Mouse (Mus musculus) embryonic facial prominence, embryonic 15.5 days (tissue): ENCODE results near the gene Ltbp2. TPM values are rescaled to one million over a fixed set of nuclear protein-coding genes. Genes with fewer than 3 reads are reported as not detected.

ENCODE experiments used
- ATAC-seq: fragments of 200-750 bp; cut with Nextera tagmentation; 2 replicates; pipeline ENCODE4 v1.8.0; 2017; ENCODE audit warnings: low read depth, moderate TSS enrichment; ENCODE audit not compliant: insufficient number of reproducible peaks, low FRiP score, low TSS enrichment
- H3K27ac ChIP-seq: fragments of 300-500 bp; sonication (generic); replicated peaks from 2 replicates; pipeline ENCODE4 v1.5.1; 2015; ENCODE audit warnings: mild to moderate bottlenecking, inconsistent platforms
- H3K27me3 ChIP-seq: fragments of 300-500 bp; sonication (generic); 2 replicates; pipeline ENCODE4 v1.6.1; 2015; ENCODE audit warnings: inconsistent platforms
- H3K36me3 ChIP-seq: fragments of 300-500 bp; sonication (generic); 2 replicates; pipeline ENCODE4 v1.6.1; 2015; ENCODE audit warnings: mild to moderate bottlenecking, inconsistent platforms
- H3K4me1 ChIP-seq: fragments of 300-500 bp; sonication (generic); 2 replicates; pipeline ENCODE4 v1.6.1; 2015; ENCODE audit warnings: inconsistent platforms
- H3K4me2 ChIP-seq: fragments of 300-500 bp; sonication (generic); replicated peaks from 2 replicates; pipeline ENCODE4 v1.6.1; 2015; ENCODE audit warnings: mild to moderate bottlenecking, inconsistent platforms
- H3K4me3 ChIP-seq: fragments of 300-500 bp; sonication (generic); replicated peaks from 2 replicates; pipeline ENCODE4 v1.5.1; 2015; ENCODE audit warnings: mild to moderate bottlenecking, inconsistent platforms
- H3K9ac ChIP-seq: fragments of 300-500 bp; sonication (generic); 2 replicates; pipeline ENCODE4 v1.6.1; 2015; ENCODE audit warnings: inconsistent platforms
- H3K9me3 ChIP-seq: fragments of 300-500 bp; sonication (generic); replicated peaks from 2 replicates; pipeline ENCODE4 v1.6.1; 2016; ENCODE audit warnings: inconsistent platforms
- WGBS: fragments of 180-500 bp; shearing (Covaris S2); methylation state at CpG from one replicate; pipeline ENCODE4 v1.1.7; 2015; 5-methylcytosine and 5-hydroxymethylcytosine counted together
- polyA plus RNA-seq: library from polyadenylated mRNA; unstranded; fragments of >200 nt; fragmentation: Nextera tagmentation; extraction: Ambion mirVana; gene quantifications from 2 replicates; pipeline ENCODE4 v1.2.1, GENCODE M21; 2015

The Ltbp2 gene
- polyA plus RNA-seq, 1 experiment from 2014 or later, result 11.9 TPM

DNA sequence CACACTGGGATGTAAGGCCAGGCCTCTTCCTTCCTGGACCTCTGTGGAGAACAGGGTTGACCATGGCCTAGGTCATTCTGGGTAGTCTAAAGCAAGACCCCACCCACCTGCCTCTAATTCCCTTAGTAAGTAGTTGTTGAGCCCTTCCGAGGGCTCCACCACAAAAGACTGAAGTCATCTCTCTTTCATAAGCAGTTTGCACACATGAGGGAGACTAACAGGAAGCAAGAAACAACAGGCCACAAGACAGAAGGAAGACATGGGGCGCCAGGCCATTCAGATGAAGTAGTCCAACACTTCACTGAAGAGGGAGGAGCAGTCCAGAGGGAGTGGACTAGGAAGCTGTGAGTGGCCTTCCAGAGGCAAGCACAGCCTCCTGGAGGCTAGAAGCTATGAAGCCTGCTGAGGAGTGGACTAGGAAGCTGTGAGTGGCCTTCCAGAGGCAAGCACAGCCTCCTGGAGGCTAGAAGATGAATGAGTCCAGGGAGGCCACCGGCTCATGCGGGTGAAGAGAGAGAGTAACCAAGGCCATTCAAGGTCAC lies 21.2 kb downstream of the Ltbp2 start:
- 91% methylated on average over 4 of the region's 4 CpGs for WGBS

DNA sequence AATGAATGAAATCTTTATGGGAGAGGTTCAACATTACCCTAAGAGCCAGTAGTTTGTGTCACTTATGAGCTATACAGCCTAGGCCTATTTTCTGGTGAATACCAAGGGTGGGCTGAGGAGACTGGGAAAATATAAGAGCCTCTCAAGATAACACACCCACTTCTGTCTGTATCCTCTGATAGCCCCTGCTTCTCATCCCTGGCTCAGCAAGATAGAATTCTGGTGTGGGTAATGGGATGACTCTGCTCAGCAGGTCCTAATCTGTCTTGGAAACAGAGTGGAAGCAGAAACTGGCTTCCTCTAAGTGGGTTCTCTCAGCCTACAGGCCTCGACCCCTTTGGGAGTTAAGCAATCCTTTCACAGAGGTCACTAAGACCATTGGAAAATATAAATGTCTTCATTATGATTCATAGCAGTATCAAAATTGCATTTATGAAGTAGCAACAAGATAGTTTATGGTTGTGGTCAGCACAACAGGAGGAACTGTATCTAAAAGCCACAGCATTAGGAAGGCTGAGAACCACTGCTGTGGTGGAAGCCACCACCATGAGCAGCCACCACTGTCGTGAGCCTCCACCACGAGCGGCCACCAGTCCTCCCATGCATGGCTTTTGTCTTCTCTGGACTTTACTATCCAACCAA lies 21.8 kb downstream of the Ltbp2 start:
- Histone ChIP-seq H3K9ac (no peak overlapping the region), H3K9me3 (no peaks in the 10 kb centered on the region), H3K4me3 (no peak overlapping the region), H3K36me3 (no peaks in the 10 kb centered on the region), H3K27ac (no peak overlapping the region), H3K4me2 (no peak overlapping the region), H3K4me1 (peaks cover 9% of the 10 kb centered on the region; the same call in 1 of the 2 replicates), H3K27me3 (no peaks in the 10 kb centered on the region; the same call in 1 of the 2 replicates)
- 90% methylated on average over 4 of the region's 4 CpGs for WGBS
- no peak for ATAC-seq

More for the DNA sequence above, 21.2 kb downstream of the Ltbp2 start:
- H3K4me2 ChIP-seq, result no peak overlapping the region
- no peak for ATAC-seq
- H3K27me3 ChIP-seq, result no peaks in the 10 kb centered on the region
- no peaks in the 10 kb centered on the region for H3K36me3 ChIP-seq
- no peak overlapping the region for H3K4me3 ChIP-seq
- no peaks in the 10 kb centered on the region for H3K9me3 ChIP-seq
- no peak overlapping the region for H3K9ac ChIP-seq
- no peak overlapping the region for H3K27ac ChIP-seq
- H3K4me1 ChIP-seq, result peaks cover 9% of the 10 kb centered on the region; the same call in 1 of the 2 replicates

DNA sequence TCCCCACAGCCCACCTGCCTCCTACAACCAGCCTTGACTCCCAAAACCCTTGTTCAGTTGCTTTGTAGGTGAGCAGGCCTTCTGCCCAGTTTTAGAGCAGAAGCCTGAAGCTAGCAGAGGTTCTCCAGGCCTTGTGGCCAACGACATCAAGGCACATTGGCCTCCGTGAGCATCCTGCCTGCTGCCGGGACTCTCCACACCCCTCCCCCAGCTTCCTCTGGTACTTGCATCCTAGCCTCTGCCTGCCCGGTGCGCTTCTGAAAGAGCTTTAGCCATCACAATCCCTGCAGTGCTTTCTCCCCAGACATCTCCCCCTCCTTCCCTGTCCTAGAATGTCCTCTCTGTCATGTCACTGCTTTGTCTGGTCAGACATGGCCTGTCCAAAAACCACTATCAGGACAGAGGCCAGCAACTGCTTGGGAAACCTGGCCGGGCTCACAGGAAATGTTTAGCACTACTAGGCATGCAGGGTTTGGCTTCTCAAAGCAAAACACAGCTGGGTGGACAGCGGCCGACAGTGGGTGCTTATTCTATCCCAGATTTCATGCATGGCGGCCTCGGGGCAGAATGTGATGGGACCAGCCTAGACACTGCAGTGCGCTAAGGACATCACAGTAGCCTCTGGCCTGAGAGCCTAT lies 24.8 kb downstream of the Ltbp2 start:
- no peak overlapping the region for H3K9ac ChIP-seq
- no peak for ATAC-seq
- 49% methylated on average over 11 of the region's 11 CpGs for WGBS
- no peak overlapping the region for H3K27ac ChIP-seq
- no peaks in the 10 kb centered on the region for H3K36me3 ChIP-seq
- no peak overlapping the region for H3K4me2 ChIP-seq
- no peak overlapping the region for H3K4me3 ChIP-seq
- H3K27me3 ChIP-seq, result no peaks in the 10 kb centered on the region; the same call in 1 of the 2 replicates
- peaks cover 20% of the 10 kb centered on the region for H3K4me1 ChIP-seq
- H3K9me3 ChIP-seq, result no peaks in the 10 kb centered on the region

DNA sequence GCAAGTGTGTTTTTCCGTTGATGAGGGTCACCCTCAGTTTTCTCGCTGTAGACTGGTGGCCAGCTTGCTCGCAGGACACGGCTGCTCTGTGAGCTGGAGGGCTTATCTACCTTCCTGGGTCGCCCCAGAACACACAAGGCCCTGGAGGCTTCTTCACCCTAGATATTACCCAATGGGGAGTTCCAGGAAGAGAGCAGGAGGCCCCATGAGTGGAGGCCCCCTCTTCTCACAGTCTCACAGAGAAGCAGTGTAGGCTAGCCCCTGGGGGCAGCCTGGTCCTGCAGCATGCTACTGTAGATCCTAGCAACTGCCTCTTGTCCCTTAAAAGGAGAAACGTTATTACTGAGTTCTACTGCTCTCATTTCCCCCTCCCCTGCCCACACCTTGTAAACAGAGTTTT lies 28.4 kb downstream of the Ltbp2 start:
- no peak overlapping the region for H3K9ac ChIP-seq
- 0 out of 2 replicates have a peak overlapping the region, but pooled peaks have one; percentile 3 for H3K27ac ChIP-seq
- ATAC-seq, result no peak
- H3K9me3 ChIP-seq, result no peaks in the 10 kb centered on the region
- 54% methylated on average over 6 of the region's 6 CpGs for WGBS
- peaks cover 42% of the 10 kb centered on the region for H3K4me1 ChIP-seq
- H3K27me3 ChIP-seq, result no peaks in the 10 kb centered on the region; the same call in 1 of the 2 replicates
- H3K4me3 ChIP-seq, result no peak overlapping the region
- H3K4me2 ChIP-seq, result no peak overlapping the region
- no peaks in the 10 kb centered on the region for H3K36me3 ChIP-seq

DNA sequence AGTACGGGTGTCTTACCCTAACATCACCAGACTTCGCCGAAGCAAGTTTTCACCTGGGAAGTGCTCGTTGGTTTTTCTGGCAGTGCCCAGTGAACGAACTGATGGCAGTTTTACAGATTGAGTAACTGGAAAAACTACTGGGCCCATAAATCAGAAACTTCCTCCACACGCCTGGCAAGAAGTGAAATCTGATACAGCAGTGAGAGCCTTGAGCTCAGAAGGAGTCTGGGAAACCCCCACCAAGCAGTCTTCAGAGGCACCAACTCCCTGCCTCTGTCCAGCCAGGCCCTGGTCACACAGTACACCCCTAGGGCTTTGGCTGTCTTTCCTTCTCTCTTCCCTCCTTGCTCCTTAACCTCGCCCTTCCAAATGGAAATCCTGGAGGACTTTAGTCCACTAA lies 28.9 kb downstream of the Ltbp2 start:
- ATAC-seq, result no peak
- WGBS, result 24% methylated on average over 7 of the region's 7 CpGs
- Histone ChIP-seq H3K36me3 (no peaks in the 10 kb centered on the region), H3K9me3 (no peaks in the 10 kb centered on the region), H3K4me2 (no peak overlapping the region), H3K4me3 (no peak overlapping the region), H3K27ac (peak overlapping the region; percentile 3; the same call in 1 of the 2 replicates), H3K27me3 (no peaks in the 10 kb centered on the region; the same call in 1 of the 2 replicates), H3K4me1 (peaks cover 45% of the 10 kb centered on the region), H3K9ac (no peak overlapping the region)

DNA sequence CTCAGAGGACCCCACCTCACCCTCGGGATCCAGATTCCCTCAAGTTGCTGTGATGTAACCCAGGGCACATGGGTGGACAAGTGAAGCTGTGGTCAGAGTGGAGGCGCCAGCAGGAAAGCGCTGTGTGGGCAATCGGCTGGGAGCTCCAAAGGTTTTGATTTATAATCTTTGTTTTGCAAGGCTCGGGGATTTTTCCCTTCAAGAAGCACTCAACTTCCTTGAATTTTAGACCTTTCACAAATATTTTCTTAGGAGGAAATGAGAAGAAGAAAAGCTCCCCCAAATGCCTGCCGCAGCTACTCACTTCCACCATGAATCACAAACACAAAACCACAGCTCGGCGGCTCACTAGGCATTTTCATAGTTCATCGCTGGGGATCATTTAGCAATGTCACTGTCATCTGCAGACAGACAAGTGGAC lies 29.7 kb downstream of the Ltbp2 start:
- no peaks in the 10 kb centered on the region for H3K36me3 ChIP-seq
- H3K27me3 ChIP-seq, result no peaks in the 10 kb centered on the region; the same call in 1 of the 2 replicates
- 0 out of 2 replicates have a peak overlapping the region, but pooled peaks have one; percentile 13 for H3K27ac ChIP-seq
- no peak overlapping the region for H3K9ac ChIP-seq
- no peak overlapping the region for H3K4me3 ChIP-seq
- H3K9me3 ChIP-seq, result no peaks in the 10 kb centered on the region
- no peak overlapping the region for H3K4me2 ChIP-seq
- H3K4me1 ChIP-seq, result peaks cover 46% of the 10 kb centered on the region
- WGBS, result 47% methylated on average over 9 of the region's 9 CpGs
- ATAC-seq, result no peak

DNA sequence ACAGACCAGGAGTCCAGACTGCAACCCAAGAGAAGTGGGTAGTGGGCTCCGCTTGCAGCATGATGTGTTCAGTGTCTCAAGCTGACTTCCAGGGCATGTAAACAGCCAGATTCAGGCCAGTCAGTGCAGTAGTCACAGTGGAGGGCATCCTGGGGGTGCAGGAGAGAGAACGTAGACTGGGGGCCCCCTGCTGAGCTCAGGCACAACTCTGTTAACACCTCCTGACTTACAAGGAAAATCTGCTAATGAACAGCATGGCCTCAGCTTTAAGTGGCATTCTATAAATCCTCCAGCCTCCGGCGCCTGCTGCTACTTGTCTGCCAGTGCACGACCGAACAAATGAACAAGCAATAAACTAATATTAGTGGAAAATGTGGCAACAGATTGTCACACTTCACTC lies 33.6 kb downstream of the Ltbp2 start:
- Histone ChIP-seq H3K9ac (no peak overlapping the region), H3K27ac (0 out of 2 replicates have a peak overlapping the region, but pooled peaks have one; percentile 39), H3K4me1 (peaks cover 52% of the 10 kb centered on the region), H3K4me2 (no peak overlapping the region), H3K9me3 (no peaks in the 10 kb centered on the region), H3K36me3 (no peaks in the 10 kb centered on the region), H3K27me3 (no peaks in the 10 kb centered on the region), H3K4me3 (no peak overlapping the region)
- ATAC-seq, result no peak
- WGBS, result 58% methylated on average over 6 of the region's 6 CpGs

DNA sequence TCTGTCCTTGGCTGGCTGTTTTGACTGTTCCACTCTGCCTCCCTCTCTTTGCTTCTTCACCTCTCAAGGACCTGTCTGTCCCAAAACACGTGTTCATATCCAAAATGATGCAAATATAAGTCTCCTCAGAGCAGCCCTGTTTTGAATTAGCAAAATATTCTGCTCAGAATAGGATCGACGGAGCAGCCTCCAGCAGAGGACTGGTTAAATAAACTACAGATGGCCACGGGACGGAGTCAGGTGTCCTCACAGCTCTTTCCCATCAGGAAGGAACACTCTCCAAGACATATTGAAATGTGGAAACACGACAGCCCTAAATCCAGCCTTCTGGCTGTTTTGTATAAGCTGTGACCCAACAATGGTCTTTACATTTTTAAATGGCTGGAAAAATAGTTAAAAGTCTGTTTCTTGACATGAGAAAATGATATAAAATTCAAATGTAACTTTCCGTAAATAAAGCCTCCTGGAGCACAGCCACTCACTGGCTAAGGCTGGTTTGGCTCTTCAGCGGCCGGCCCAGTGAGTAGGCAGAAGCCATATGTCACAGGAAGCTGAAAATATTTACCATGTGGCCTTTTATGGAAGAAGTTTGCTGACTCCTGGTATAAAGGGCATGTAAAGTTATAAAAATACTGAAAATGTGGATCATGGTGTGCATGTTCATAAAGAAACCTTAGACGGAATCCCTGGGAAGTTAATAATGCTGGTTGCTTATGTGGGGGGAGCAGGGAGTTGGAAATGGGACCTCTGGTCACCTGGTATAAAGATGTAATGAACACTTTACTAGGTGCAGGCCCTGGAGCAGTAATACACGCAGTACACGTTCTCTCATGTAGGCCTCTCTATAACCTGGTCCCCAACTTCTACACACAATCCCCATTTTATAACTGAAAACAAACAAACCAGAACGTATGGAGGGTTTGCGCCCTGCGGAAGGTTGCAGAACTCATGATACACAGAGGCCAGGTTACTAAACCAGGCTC lies 34.9 kb downstream of the Ltbp2 start:
- 43% methylated on average over 15 of the region's 15 CpGs for WGBS
- no peak overlapping the region for H3K4me3 ChIP-seq
- H3K27me3 ChIP-seq, result no peaks in the 10 kb centered on the region
- peaks cover 43% of the 10 kb centered on the region for H3K4me1 ChIP-seq
- H3K27ac ChIP-seq, result peak overlapping the region; percentile 79
- no peaks in the 10 kb centered on the region for H3K9me3 ChIP-seq
- no peak overlapping the region for H3K9ac ChIP-seq
- H3K36me3 ChIP-seq, result no peaks in the 10 kb centered on the region
- H3K4me2 ChIP-seq, result no peak overlapping the region
- peak; percentile 71 for ATAC-seq

DNA sequence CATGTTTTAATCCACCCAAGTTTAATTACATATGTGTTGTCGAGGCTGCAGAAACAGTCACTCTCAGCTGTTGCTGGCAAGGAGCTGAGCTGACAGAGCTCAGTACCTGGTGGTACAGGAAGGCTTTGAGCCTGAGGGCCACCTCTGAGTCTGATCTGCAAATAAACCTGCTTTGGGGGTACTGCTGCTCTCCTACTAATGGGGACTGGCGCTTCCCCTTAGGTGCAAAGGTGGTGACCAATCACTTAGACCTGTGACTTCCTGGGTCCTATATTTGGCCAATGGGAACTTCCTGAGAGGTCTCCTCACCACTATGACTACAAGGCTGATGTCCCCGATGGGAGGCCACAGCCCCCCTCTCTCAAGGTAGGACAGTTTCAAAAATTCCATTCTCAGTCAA lies 35.6 kb downstream of the Ltbp2 start:
- Histone ChIP-seq H3K36me3 (no peaks in the 10 kb centered on the region), H3K9me3 (no peaks in the 10 kb centered on the region), H3K27ac (peak overlapping the region; percentile 79), H3K4me2 (no peak overlapping the region), H3K9ac (no peak overlapping the region), H3K4me1 (peaks cover 40% of the 10 kb centered on the region), H3K27me3 (no peaks in the 10 kb centered on the region), H3K4me3 (no peak overlapping the region)
- WGBS, result 47% methylated on average over 3 of the region's 3 CpGs
- no peak for ATAC-seq

DNA sequence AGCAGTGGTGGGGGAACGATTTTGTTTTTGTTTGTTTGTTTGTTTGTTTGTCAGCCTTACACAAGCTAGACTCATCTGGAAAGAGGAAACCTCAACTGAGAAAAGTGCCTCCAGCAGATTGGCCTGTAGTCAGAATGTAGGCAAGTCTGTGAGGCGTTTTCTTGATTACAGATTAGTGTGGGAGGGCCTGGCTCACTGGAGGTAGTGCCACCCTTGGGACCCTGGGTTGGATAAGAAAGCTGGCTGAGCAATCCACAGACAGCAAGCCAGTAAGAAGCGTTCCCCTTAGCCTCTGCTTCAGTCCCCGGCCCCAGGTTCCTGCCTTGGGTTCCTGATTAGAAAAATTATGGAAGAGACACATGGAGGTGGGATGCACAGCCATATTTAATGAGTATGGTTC lies 36.4 kb downstream of the Ltbp2 start:
- Histone ChIP-seq H3K4me2 (no peak overlapping the region), H3K4me3 (no peak overlapping the region), H3K4me1 (peaks cover 35% of the 10 kb centered on the region), H3K9me3 (no peaks in the 10 kb centered on the region), H3K36me3 (no peaks in the 10 kb centered on the region), H3K27me3 (no peaks in the 10 kb centered on the region), H3K27ac (no peak overlapping the region), H3K9ac (no peak overlapping the region)
- WGBS, result 61% methylated on average over 4 of the region's 4 CpGs
- no peak for ATAC-seq

DNA sequence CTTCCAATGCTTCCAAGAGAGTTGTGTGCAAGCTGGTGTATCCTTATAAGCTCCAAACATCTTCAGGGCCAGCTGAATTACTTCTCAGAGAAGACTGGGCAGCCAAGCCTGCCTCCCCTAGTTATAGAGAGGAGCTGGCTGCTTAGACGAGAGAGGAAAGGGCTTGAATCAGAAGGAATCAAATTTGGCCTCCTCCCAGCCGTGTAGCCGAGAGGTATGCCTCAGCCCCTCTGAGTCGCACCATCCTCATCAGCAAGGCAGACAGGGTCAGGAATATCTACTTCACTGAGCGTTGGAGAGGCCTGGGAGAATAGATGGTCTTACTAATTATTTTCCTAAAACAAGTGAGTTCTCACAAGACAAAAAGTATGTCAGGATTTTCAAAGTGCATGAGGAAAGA lies 40.7 kb downstream of the Ltbp2 start:
- peaks cover 7% of the 10 kb centered on the region for H3K4me1 ChIP-seq
- H3K4me2 ChIP-seq, result no peak overlapping the region
- 71% methylated on average over 5 of the region's 5 CpGs for WGBS
- no peaks in the 10 kb centered on the region for H3K9me3 ChIP-seq
- no peak for ATAC-seq
- H3K36me3 ChIP-seq, result no peaks in the 10 kb centered on the region
- H3K27me3 ChIP-seq, result no peaks in the 10 kb centered on the region
- no peak overlapping the region for H3K9ac ChIP-seq
- no peak overlapping the region for H3K27ac ChIP-seq
- no peak overlapping the region for H3K4me3 ChIP-seq
